Mouse (Mus musculus) megakaryocyte, embryonic 14.5 days (primary cell): ENCODE data around the gene Hist4h4. TPM values are rescaled to one million over a fixed set of nuclear protein-coding genes. Genes with fewer than 3 reads are reported as not detected.

ENCODE experiments used
- H3K27me3 ChIP-seq: replicated peaks from 2 replicates; pipeline ENCODE3; 2012; ENCODE audit warnings: inconsistent platforms
- H3K36me3 ChIP-seq: replicated peaks from 2 replicates; pipeline ENCODE3; 2012; ENCODE audit warnings: low read length, inconsistent platforms, mixed read lengths
- H3K4me1 ChIP-seq: 2 replicates; pipeline ENCODE4 v1.6.1; 2012; ENCODE audit warnings: inconsistent platforms
- H3K4me3 ChIP-seq: replicated peaks from 2 replicates; pipeline ENCODE3; 2012; ENCODE audit warnings: moderate library complexity, mild to moderate bottlenecking, inconsistent platforms
- H3K9me3 ChIP-seq: 2 replicates; pipeline ENCODE4 v1.6.1; 2012; ENCODE audit warnings: inconsistent platforms
- FLI1 ChIP-seq: IDR thresholded peaks from 2 replicates; pipeline ENCODE4 v1.6.1; 2012; ENCODE audit warnings: low read length, inconsistent platforms, mixed read lengths
- GATA1 ChIP-seq: IDR thresholded peaks from 3 replicates; pipeline ENCODE4 v1.6.1; 2012; ENCODE audit warnings: mixed read lengths, low read length, inconsistent platforms, borderline replicate concordance
- polyA plus RNA-seq: library from polyadenylated mRNA; stranded (reverse); fragments of >175 nt; gene quantifications from 2 replicates; pipeline ENCODE4 v1.2.3, GENCODE M21; 2012; ENCODE audit warnings: low replicate concordance; ENCODE audit not compliant: insufficient read depth

The Hist4h4 gene
- polyA plus RNA-seq, 1 experiment: 3.5 TPM

- Histone ChIP-seq H3K36me3 (no peaks in the 10 kb centered on the region), H3K4me3 (no peak overlapping the region), H3K9me3 (no peaks in the 10 kb centered on the region)
These were observed 11.1 kb downstream of the Hist4h4 start for GRCm38 (mm10) chr6:136792884-136793758.

GRCm38 (mm10) chr6:136789391-136789971 is 14.7 kb downstream of the Hist4h4 start:
- Histone ChIP-seq H3K27me3 (peaks cover 4% of the 10 kb centered on the region), H3K4me1 (peaks cover 8% of the 10 kb centered on the region), H3K9me3 (peaks cover 3% of the 10 kb centered on the region), H3K4me3 (no peak overlapping the region), H3K36me3 (no peaks in the 10 kb centered on the region)
- TF ChIP-seq FLI1 (no peak), GATA1 (no peak)

More at GRCm38 (mm10) chr6:136792884-136793758, 11.1 kb downstream of the Hist4h4 start:
- TF ChIP-seq GATA1 (no peak), FLI1 (no peak)
- Histone ChIP-seq H3K27me3 (peaks cover 4% of the 10 kb centered on the region), H3K4me1 (peaks cover 8% of the 10 kb centered on the region)

GRCm38 (mm10) chr6:136782761-136783160 is 21.5 kb downstream of the Hist4h4 start:
- Histone ChIP-seq H3K4me3 (no peak overlapping the region), H3K9me3 (peaks cover 3% of the 10 kb centered on the region), H3K36me3 (no peaks in the 10 kb centered on the region), H3K4me1 (no peaks in the 10 kb centered on the region), H3K27me3 (peaks cover 4% of the 10 kb centered on the region)
- TF ChIP-seq GATA1: no peak
- no peak for TF ChIP-seq FLI1

DNA sequence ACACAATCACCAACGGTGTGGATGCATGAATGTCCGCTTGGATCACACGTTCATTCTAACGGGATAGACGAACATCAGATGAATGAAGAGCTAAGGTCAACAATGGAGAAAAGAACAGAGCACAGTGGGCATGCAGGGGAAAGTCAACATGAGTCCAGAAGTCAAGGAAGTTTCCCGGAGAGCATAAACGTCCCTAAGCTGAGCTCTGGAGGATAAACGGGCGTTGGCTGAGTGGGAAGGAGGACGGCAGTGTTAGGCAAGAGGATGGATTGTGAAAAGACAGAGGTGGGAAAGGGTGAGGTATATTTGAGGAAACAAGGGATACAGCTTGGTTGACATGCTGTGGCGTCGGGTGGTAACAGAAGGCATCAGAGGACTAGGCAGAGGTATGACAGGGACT is 22.1 kb downstream of the Hist4h4 start:
- H3K27me3 ChIP-seq: peaks cover 4% of the 10 kb centered on the region
- H3K36me3 ChIP-seq: no peaks in the 10 kb centered on the region
- no peak overlapping the region for H3K4me3 ChIP-seq
- H3K4me1 ChIP-seq: no peaks in the 10 kb centered on the region
- H3K9me3 ChIP-seq: peaks cover 3% of the 10 kb centered on the region
- TF ChIP-seq FLI1 (no peak), GATA1 (no peak)

GRCm38 (mm10) chr6:136781377-136781986 is 22.7 kb downstream of the Hist4h4 start, which contains the start of gene Gucy2c:
Gene Gucy2c (minus strand): TSS chr6:136781765.
- H3K4me1 ChIP-seq: no peaks in the 10 kb centered on the region
- H3K4me3 ChIP-seq: no peak within 1 kb of the TSS
- H3K36me3 ChIP-seq: no peaks in the 10 kb centered on the region
- TF ChIP-seq GATA1 (no peak), FLI1 (no peak)
- peaks cover 4% of the 10 kb centered on the region for H3K27me3 ChIP-seq
- no peaks in the 10 kb centered on the region; the same call in 1 of the 2 replicates for H3K9me3 ChIP-seq

DNA sequence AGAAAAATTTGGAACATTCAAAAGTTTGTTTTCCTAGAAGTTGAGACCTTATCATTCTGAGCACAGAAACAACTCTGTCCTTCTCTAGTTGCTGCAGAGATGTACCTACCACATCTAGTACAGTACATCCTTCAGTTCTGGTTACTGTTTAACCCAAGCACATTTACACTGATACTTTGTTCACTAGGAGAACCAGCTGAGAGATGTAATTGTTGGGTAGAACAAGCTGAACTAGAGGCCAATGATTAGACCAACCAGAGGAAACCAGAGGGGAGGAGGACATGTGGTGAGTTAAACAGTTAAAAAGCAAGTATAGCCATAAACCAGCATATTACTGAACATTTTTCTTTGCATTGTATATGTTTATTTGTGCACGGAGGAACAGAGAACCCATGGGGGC is 27.8 kb downstream of the Hist4h4 start:
- peaks cover 2% of the 10 kb centered on the region for H3K27me3 ChIP-seq
- H3K9me3 ChIP-seq: no peaks in the 10 kb centered on the region; the same call in 1 of the 2 replicates
- no peak overlapping the region for H3K4me3 ChIP-seq
- TF ChIP-seq GATA1 (no peak), FLI1 (no peak)
- no peaks in the 10 kb centered on the region for H3K36me3 ChIP-seq
- peaks cover 4% of the 10 kb centered on the region; the same call in 1 of the 2 replicates for H3K4me1 ChIP-seq

- Histone ChIP-seq H3K27me3 (peaks cover 2% of the 10 kb centered on the region), H3K36me3 (no peaks in the 10 kb centered on the region), H3K4me1 (no peaks in the 10 kb centered on the region), H3K9me3 (peaks cover 15% of the 10 kb centered on the region), H3K4me3 (no peak overlapping the region)
- TF ChIP-seq GATA1 (no peak), FLI1 (no peak)
These were observed 34.4 kb downstream of the Hist4h4 start for GRCm38 (mm10) chr6:136769859-136770258.

DNA sequence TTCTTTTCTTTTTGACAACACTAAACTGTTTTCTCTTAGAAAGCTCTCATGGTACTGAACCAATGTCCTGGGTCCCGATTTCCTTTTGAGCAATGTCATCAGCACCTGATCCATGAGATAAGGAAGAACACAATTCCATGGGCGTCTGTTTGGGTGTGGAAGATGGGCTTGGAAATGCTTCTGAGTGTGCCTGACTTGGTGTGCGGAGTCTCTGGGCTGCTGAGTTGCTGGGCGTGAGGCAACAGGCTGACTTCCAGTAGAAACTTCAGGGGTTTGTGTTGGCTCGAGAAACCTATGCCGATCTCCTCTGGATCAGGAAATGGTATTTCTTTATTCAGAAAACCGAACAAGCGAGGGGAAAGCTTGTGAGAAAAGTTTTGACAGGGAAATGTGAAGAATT is 35.1 kb downstream of the Hist4h4 start:
- Histone ChIP-seq H3K4me3 (no peak overlapping the region), H3K4me1 (no peaks in the 10 kb centered on the region), H3K9me3 (peaks cover 15% of the 10 kb centered on the region), H3K27me3 (peaks cover 2% of the 10 kb centered on the region), H3K36me3 (no peaks in the 10 kb centered on the region)
- no peak for TF ChIP-seq GATA1
- no peak for TF ChIP-seq FLI1

DNA sequence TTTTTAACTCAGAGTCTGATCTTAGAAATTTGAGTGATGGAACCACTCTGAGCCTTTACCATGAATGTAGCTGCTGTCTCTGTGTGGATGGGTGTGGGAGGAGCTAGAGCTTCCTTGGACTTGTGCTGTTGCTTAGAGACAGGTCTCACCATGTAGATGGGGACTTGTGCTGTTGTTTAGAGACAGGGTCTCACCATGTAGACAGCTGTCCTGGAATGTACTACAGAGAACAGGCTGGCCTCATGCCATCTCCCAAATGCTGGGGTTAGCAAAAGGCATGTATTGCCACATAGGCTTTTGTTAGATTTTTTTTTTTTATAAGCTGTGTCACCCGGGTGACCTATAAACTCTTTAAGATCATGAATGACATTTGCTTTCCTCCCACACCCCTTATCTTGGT is 40.3 kb downstream of the Hist4h4 start:
- Histone ChIP-seq H3K9me3 (peaks cover 29% of the 10 kb centered on the region), H3K4me1 (no peaks in the 10 kb centered on the region), H3K27me3 (peaks cover 2% of the 10 kb centered on the region), H3K4me3 (no peak overlapping the region), H3K36me3 (no peaks in the 10 kb centered on the region)
- TF ChIP-seq FLI1 (no peak), GATA1 (no peak)

Other genes starting within 250 kb of the Hist4h4 start
- gene Plbd1, start 142.5 kb downstream of the Hist4h4 start, polyA plus RNA-seq: 1.1 and 9.9 TPM in 2 replicates
- gene Gucy2c, start 22.6 kb downstream of the Hist4h4 start, polyA plus RNA-seq: not detected in 2 replicates
- gene H2afj, start 3.8 kb upstream of the Hist4h4 start, polyA plus RNA-seq: 439 and 1,079 TPM in 2 replicates
- 1.5 and 5.6 TPM in 2 replicates for gene BC049715, start 23.2 kb upstream of the Hist4h4 start, polyA plus RNA-seq
- 145 and 321 TPM in 2 replicates for gene Wbp11, start 23.8 kb upstream of the Hist4h4 start, polyA plus RNA-seq
- not detected in 2 replicates for gene Smco3, start 31.0 kb upstream of the Hist4h4 start, polyA plus RNA-seq
- 0.32 TPM in 1 of 2 replicates, not detected in the other for gene Art4, start 53.3 kb upstream of the Hist4h4 start, polyA plus RNA-seq
- not detected in 2 replicates for gene Mgp, start 71.4 kb upstream of the Hist4h4 start, polyA plus RNA-seq
- not detected in 2 replicates for gene Erp27, start 117.8 kb upstream of the Hist4h4 start, polyA plus RNA-seq
- 0.06 TPM in 1 of 2 replicates, not detected in the other for gene Pde6h, start 119.4 kb upstream of the Hist4h4 start, polyA plus RNA-seq
- gene Arhgdib, start 137.5 kb upstream of the Hist4h4 start, polyA plus RNA-seq: 310 and 435 TPM in 2 replicates